Mouse (Mus musculus): ENCODE data around the gene Tmod3. TPM values are rescaled to one million over a fixed set of nuclear protein-coding genes. Genes with fewer than 3 reads are reported as not detected.
A peak's percentile ranks its signal among the peaks of the same experiment; 100 is the strongest.

The Tmod3 gene
- polyA plus RNA-seq, 1 experiment from 2014 or later, result 83.8 TPM

DNA sequence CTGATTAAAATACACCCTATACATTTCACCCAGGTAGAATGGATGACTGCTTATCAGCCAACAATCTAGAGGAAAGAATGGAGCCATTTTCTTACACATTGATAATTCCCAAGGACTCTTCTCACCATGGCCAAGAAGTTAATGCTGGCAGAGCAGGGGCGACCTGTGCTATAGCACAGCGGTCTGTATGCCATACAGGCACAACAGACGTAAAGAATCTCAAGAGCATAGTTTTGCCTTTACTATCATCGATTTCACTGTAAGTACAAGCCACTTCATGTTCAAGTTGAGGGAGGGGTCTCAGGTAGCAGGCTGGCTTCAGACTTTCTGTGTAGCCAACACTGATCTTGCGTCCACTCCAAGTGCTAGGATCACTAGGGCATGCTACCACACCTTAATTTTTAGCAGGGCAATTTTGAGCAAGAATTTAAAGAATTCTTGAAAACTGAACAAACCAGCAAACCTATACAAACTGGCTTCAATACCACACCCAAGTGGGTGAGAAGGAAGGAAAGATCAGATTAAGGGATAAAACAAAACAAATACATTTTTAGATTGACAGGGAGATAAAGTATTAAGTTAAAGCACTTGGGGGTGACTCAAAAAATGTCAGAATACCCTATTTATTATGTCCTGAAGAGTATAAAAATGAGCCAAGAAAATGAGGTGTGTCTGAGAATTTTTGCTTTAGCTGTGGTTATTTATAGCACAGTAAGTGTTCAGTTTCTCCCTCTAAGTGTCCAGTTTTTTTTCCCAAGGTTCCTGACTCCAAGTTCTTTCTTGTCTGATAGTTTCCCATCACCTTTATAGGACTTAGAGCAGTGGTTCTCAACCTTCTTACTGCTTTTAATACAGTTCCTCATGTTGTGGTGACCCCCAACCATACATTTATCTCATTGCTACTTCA lies 11.8 kb upstream of the Tmod3 start:
- DNase-seq (ENCODE audit: low spot score), result no peak
- no peaks in the 10 kb centered on the region for H3K9me3 ChIP-seq
- H3K4me1 ChIP-seq (replicated peaks), result no peaks in the 10 kb centered on the region
- peaks cover 49% of the 10 kb centered on the region for H3K36me3 ChIP-seq
- no peak overlapping the region for H3K4me3 ChIP-seq
- WGBS, result 93% methylated on average over 5 of the region's 5 CpGs
- H3K27me3 ChIP-seq (ENCODE audit: insufficient read depth, poor library complexity, severe bottlenecking), result no peaks in the 10 kb centered on the region
- H3K27ac ChIP-seq, result no peak overlapping the region

DNA sequence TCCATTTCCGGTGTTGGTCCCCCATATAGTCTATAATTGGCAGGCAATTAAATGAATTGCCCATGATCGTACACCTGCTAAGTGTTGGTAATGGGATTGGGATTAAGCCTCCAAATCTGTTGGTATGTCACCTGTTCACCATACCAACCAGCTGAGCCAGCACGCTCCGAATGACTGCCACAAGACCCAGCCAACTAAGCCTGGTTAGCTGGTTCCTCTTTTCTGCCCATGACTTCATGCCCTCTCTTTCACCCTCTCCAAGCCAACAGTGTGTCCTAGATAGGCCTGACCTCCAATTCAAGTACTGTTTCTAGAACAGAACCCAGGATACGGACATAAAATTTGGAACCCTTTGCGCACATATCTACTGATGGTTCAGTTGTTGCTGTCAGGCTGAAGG lies 8.9 kb upstream of the Tmod3 start:
- Histone ChIP-seq H3K27me3 (ENCODE audit: insufficient read depth, poor library complexity, severe bottlenecking) (no peaks in the 10 kb centered on the region), H3K9me3 (no peaks in the 10 kb centered on the region), H3K27ac (no peak overlapping the region), H3K4me1 (replicated peaks) (no peaks in the 10 kb centered on the region), H3K4me3 (no peak overlapping the region), H3K36me3 (peaks cover 21% of the 10 kb centered on the region)
- 97% methylated on average over 6 of the region's 6 CpGs for WGBS
- no peak for DNase-seq (ENCODE audit: low spot score)

DNA sequence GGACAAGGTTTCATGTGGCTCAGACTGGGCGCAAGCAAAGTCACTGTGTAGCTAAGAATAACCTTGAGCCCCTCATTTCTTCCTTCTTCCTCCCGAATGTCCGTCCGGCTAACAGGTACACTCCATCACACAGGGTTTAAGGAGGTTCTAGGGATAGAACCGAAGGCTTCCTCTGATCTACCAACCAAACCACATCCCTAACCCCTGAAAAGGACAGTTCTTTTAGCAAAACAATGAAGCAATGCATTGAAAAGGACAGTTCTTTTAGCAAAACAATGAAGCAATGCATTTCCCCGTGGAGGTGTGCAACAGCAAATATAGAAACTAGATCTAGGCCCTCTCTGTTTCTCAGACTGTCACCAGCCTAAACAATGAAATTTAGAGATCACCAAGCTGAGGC lies 5.4 kb upstream of the Tmod3 start:
- no peak for DNase-seq (ENCODE audit: low spot score)
- Histone ChIP-seq H3K27ac (no peak overlapping the region), H3K4me3 (no peak overlapping the region), H3K27me3 (ENCODE audit: insufficient read depth, poor library complexity, severe bottlenecking) (no peaks in the 10 kb centered on the region), H3K9me3 (no peaks in the 10 kb centered on the region), H3K4me1 (replicated peaks) (no peaks in the 10 kb centered on the region), H3K36me3 (0 out of 2 replicates have a peak, but pooled peaks cover 7% of the 10 kb centered on the region)
- WGBS, result 84% methylated on average over 6 of the region's 6 CpGs

DNA sequence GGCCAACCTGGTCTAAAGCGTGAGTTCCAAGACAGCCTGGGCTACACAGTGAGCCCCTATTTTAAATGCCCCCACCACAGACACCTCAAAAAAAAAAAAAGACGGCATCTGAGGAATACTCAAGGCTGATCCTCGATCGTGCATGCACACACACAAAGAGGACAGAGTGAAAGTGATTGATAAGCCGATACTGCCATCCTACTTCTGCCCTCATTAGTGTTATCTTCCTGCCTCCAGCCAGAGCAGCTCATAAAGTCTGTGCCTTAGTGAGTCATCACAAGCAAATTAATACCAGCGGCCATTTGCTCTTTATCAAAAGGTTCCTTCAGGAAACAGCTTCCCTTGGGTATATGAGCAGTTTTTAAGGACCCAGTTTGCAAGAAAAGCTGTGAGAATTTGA lies 4.2 kb upstream of the Tmod3 start:
- Histone ChIP-seq H3K4me1 (replicated peaks) (peaks cover 6% of the 10 kb centered on the region), H3K36me3 (no peaks in the 10 kb centered on the region), H3K4me3 (no peak overlapping the region), H3K27me3 (ENCODE audit: insufficient read depth, poor library complexity, severe bottlenecking) (no peaks in the 10 kb centered on the region), H3K27ac (no peak overlapping the region), H3K9me3 (no peaks in the 10 kb centered on the region)
- no peak for DNase-seq (ENCODE audit: low spot score)
- 87% methylated on average over 6 of the region's 6 CpGs for WGBS

DNA sequence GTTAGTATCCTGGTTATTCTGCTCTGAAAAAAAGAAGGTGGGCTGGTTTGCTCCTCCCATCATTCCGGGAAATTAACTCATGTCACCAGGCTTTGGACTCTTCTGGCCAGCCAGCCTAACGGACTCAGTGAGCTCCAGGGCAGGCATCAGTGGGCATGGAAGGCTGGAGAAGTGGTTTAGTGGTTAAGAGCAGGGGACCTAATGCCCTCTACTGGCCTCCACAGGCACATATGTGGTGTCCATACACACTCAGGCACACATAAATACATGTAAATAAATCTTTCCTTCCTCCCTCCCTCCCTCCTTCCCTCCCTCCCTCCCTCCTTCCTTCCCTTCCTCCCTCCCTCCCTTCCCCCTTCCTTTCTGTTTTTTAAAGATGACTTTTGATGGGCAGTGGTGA lies 3.7 kb upstream of the Tmod3 start:
- Histone ChIP-seq H3K9me3 (no peaks in the 10 kb centered on the region), H3K27ac (no peak overlapping the region), H3K4me1 (replicated peaks) (peaks cover 10% of the 10 kb centered on the region), H3K27me3 (ENCODE audit: insufficient read depth, poor library complexity, severe bottlenecking) (no peaks in the 10 kb centered on the region), H3K36me3 (no peaks in the 10 kb centered on the region), H3K4me3 (no peak overlapping the region)
- WGBS, result 47% methylated on average over 2 of the region's 2 CpGs
- DNase-seq (ENCODE audit: low spot score), result no peak

DNA sequence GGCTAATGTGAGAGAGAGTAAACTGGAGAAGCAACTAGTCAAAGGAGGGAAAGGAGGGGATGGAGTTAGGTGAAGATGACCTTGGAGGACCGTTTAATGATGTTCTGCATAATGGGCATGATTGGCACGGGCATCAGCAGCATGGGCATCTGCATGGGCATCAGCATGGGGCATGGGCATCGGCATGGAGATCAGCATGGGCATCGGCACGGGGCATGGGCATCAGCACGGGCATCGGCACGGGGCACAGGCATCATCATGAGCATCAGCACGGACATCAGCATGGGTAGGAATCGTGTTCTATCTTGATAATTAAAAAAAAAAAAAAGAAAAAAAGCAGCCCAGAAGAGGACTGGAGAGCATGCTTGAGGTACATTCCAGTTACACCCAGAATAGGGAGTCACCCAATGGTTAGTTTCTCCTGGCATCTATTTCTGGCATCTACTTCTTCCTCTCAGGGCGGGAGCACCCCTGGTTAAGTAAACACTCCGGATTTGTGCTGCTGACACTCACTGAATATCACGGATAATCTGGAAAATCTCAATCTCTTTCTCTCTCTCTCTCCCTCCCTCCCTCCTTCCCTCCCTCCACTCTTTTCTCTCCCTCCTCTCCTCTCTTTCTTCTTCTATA lies 1.7 kb upstream of the Tmod3 start:
- WGBS, result 83% methylated on average over 13 of the region's 13 CpGs
- no peaks in the 10 kb centered on the region for H3K36me3 ChIP-seq
- no peak overlapping the region for H3K27ac ChIP-seq
- H3K27me3 ChIP-seq (ENCODE audit: insufficient read depth, poor library complexity, severe bottlenecking), result no peaks in the 10 kb centered on the region
- DNase-seq (ENCODE audit: low spot score), result no peak
- H3K4me3 ChIP-seq, result no peak overlapping the region
- H3K4me1 ChIP-seq (replicated peaks), result peaks cover 25% of the 10 kb centered on the region
- H3K9me3 ChIP-seq, result no peaks in the 10 kb centered on the region

DNA sequence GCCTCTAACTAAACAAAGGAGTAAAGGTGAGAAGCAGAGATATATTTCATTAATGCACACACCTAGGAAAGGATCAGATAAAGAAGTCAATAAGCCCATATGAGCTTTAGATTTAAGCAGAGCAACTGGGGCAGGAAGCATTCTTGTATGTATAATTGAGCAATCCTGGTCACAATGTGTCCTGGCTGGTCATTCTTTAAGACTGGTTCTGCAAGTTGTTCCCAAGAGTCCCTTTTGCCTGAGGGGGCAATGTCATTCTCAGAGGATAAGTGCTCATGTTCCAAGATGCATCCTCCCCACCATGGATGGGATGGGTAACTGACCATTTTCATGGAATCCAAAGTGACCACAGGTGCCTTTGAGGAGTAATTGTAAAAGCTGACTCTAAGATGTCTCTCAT lies 896 bp upstream of the Tmod3 start:
- Histone ChIP-seq H3K4me3 (no peak overlapping the region), H3K27ac (no peak overlapping the region), H3K36me3 (no peaks in the 10 kb centered on the region), H3K4me1 (replicated peaks) (peaks cover 25% of the 10 kb centered on the region), H3K9me3 (no peaks in the 10 kb centered on the region), H3K27me3 (ENCODE audit: insufficient read depth, poor library complexity, severe bottlenecking) (no peaks in the 10 kb centered on the region)
- DNase-seq (ENCODE audit: low spot score), result no peak

DNA sequence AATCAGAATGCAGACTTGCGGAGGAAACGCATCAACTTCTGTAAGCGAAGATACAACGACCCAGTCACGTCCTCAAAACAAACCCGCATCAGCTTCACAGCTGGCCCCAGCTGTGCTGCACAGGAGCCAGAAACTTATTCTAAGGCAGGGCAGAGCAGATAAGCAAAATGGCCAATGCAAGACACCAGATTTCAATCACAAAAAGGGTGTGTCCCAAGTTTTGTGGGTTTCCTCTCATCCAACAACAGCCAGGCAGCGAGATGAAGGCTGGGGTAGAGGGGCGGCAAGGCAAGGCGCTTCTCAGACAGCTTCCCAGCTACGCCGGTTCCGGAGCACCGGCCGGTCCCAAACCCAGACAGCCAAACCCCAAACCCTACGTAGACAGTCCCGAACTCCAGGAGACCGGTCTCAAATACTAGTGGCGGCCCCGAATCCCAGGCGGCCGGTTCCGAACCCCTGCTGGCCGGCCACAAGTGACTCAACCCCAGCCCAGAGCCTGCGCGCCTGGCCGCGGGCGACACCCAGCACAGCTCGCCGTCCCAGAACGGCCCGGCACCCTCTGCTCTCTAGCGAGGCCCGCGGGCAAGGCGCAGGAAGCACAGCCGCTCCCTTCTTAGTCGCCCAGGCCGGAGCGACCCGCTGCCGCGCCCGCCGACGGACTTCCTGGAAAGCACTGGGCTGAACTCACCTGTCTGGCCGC lies 495 bp downstream of the Tmod3 start:
- H3K36me3 ChIP-seq, result no peaks in the 10 kb centered on the region
- H3K9me3 ChIP-seq, result no peaks in the 10 kb centered on the region
- peak overlapping the region; percentile 90 for H3K4me3 ChIP-seq
- H3K27me3 ChIP-seq (ENCODE audit: insufficient read depth, poor library complexity, severe bottlenecking), result no peaks in the 10 kb centered on the region
- H3K4me1 ChIP-seq (replicated peaks), result peaks cover 25% of the 10 kb centered on the region
- peak overlapping the region; percentile 91 for H3K27ac ChIP-seq
- WGBS, result under 1% methylated on average over 47 of the region's 47 CpGs
- no peak for DNase-seq (ENCODE audit: low spot score)

DNA sequence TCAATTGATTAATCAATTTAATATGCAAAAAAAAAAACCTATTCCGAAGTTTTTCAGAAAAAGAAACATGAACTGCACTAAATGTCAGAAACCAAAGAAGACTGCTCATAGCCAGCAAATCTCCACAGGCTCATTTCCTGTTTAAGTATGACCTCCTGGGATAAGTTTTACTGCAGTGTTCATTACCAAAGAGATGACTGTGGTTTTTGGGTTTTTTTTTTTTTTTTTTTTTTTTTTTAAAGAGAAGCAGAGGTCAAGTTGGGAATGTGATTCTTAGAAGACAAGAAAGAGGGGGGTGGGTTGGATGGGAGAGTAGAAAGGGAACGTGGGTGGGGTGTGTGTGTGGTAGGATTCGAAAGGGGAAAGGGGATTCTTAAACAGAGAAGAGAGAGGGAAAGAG lies 1.1 kb downstream of the Tmod3 start:
- Histone ChIP-seq H3K4me3 (peak overlapping the region; percentile 90), H3K36me3 (no peaks in the 10 kb centered on the region), H3K4me1 (replicated peaks) (peaks cover 25% of the 10 kb centered on the region), H3K27me3 (ENCODE audit: insufficient read depth, poor library complexity, severe bottlenecking) (no peaks in the 10 kb centered on the region), H3K9me3 (no peaks in the 10 kb centered on the region), H3K27ac (no peak overlapping the region)
- DNase-seq (ENCODE audit: low spot score), result no peak
- 31% methylated on average over 3 of the region's 3 CpGs for WGBS

DNA sequence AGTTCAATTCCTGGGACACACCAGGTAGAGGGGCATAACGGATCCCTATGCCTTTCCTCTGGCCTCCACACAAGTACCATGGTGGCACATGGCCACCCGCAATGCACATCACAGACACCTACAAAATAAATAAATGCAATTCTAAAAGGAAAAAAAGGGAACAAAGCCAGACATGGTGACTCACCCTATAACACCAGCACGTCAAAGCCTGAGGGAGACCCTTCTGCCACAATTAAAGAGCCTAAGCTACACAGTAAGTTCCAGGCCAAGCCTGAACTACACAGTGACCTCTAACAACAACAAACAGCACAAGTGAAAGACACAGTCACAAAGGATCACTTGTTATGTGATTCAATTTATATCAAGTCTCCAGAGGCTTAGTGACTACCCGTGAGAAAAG lies 5.7 kb downstream of the Tmod3 start:
- Histone ChIP-seq H3K36me3 (no peaks in the 10 kb centered on the region), H3K27ac (no peak overlapping the region), H3K27me3 (ENCODE audit: insufficient read depth, poor library complexity, severe bottlenecking) (no peaks in the 10 kb centered on the region), H3K4me1 (replicated peaks) (peaks cover 20% of the 10 kb centered on the region), H3K4me3 (no peak overlapping the region), H3K9me3 (peaks cover 5% of the 10 kb centered on the region; the same call in 1 of the 2 replicates)
- WGBS, result 73% methylated on average over 4 of the region's 4 CpGs
- DNase-seq (ENCODE audit: low spot score), result no peak

DNA sequence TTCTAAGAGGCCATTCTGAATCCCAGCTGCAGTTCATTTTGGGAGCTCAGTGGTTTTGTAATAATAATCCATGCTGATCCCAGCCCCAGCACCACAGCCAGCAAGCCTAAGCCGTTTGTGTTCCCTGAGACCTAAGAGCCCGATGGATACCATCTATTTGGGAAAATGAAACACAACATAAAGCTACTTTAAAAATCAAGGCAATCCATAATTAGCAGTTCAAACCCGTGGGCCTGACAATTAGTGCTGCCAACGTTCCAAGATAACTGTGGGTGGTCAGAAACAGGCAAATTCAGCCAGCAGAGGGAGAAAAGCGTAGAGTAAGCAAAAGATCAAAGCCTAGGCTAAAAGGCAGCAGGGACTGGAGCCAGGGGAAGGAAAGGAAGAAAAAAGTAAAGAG lies 8.1 kb downstream of the Tmod3 start:
- no peak for DNase-seq (ENCODE audit: low spot score)
- H3K27ac ChIP-seq, result no peak overlapping the region
- 54% methylated on average over 5 of the region's 5 CpGs for WGBS
- peaks cover 5% of the 10 kb centered on the region; the same call in 1 of the 2 replicates for H3K9me3 ChIP-seq
- no peaks in the 10 kb centered on the region for H3K27me3 ChIP-seq (ENCODE audit: insufficient read depth, poor library complexity, severe bottlenecking)
- no peaks in the 10 kb centered on the region for H3K4me1 ChIP-seq (replicated peaks)
- H3K4me3 ChIP-seq, result no peak overlapping the region
- no peaks in the 10 kb centered on the region for H3K36me3 ChIP-seq

DNA sequence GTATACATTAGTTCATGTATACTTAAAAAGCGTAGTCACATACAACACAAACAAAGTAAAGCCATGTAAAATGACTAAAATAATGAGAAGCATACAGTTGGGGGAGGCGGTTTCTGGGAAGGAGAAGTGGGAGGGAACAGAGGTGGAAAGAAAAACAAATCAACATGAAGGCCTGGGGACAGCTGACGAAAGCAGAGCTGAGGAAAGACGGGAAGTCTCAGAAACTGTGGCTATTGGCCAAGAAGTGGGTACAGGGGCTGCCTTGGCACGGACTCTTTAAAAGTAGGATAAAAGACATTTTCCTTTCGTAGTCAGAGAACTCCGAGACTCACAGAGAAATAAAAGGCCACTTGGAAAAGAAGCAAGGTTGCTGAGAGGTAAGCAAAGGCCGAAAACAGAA lies 10.4 kb downstream of the Tmod3 start:
- H3K4me3 ChIP-seq, result no peak overlapping the region
- no peaks in the 10 kb centered on the region for H3K4me1 ChIP-seq (replicated peaks)
- no peak overlapping the region for H3K27ac ChIP-seq
- H3K36me3 ChIP-seq, result no peaks in the 10 kb centered on the region
- H3K9me3 ChIP-seq, result peaks cover 5% of the 10 kb centered on the region; the same call in 1 of the 2 replicates
- 76% methylated on average over 8 of the region's 8 CpGs for WGBS
- no peaks in the 10 kb centered on the region for H3K27me3 ChIP-seq (ENCODE audit: insufficient read depth, poor library complexity, severe bottlenecking)
- DNase-seq (ENCODE audit: low spot score), result no peak
